Mouse (Mus musculus): ENCODE data around the gene Icos. TPM values are rescaled to one million over a fixed set of nuclear protein-coding genes. Genes with fewer than 3 reads are reported as not detected.

Icos gene
- polyA plus RNA-seq, 1 experiment from 2014 or later = 0.36 TPM

GRCm38 (mm10) chr1:61006229-61006628 lies 28.5 kb downstream of the Icos start:
- 97% methylated on average over 2 of the region's 2 CpGs for WGBS
- no peak overlapping the region for H3K9ac ChIP-seq (ENCODE audit: low read length)
- H3K9me3 ChIP-seq (ENCODE audit: control insufficient read depth, low read length) = no peaks in the 10 kb centered on the region
- H3K27me3 ChIP-seq (ENCODE audit: control insufficient read depth, insufficient read depth, low read length) = no peaks in the 10 kb centered on the region
- peaks cover 0 to 6% of the 10 kb centered on the region in 2 experiments; a peak in 1 of 4 replicates for H3K4me1 ChIP-seq (ENCODE audit: control insufficient read depth in 2 of 2, insufficient read depth in 2 of 2, low read length in 2 of 2)
- ATAC-seq (ENCODE audit: insufficient number of reproducible peaks, insufficient read depth, low FRiP score, low read depth) = no peak
- no peak overlapping the region for H3K27ac ChIP-seq (replicated peaks in 1 of 2; ENCODE audit: control insufficient read depth in 1 of 2, insufficient read depth in 1 of 2, low read depth in 2 of 2, low read length in 2 of 2)
- no peak overlapping the region for H3K4me3 ChIP-seq (ENCODE audit: control insufficient read depth in 1 of 2, insufficient read depth in 1 of 2, low read depth in 1 of 2, low read length in 2 of 2)
- H3K36me3 ChIP-seq (ENCODE audit: control insufficient read depth, insufficient read depth, low read length) = no peaks in the 10 kb centered on the region
- H3K4me2 ChIP-seq (ENCODE audit: low read length) = no peak overlapping the region

- Histone ChIP-seq H3K27ac (replicated peaks in 1 of 2; ENCODE audit: control insufficient read depth in 1 of 2, insufficient read depth in 1 of 2, low read depth in 2 of 2, low read length in 2 of 2) (no peak overlapping the region), H3K4me1 (ENCODE audit: control insufficient read depth in 2 of 2, insufficient read depth in 2 of 2, low read length in 2 of 2) (peaks cover 0 to 6% of the 10 kb centered on the region in 2 experiments; a peak in 1 of 4 replicates), H3K4me2 (ENCODE audit: low read length) (no peak overlapping the region), H3K4me3 (ENCODE audit: control insufficient read depth in 1 of 2, insufficient read depth in 1 of 2, low read depth in 1 of 2, low read length in 2 of 2) (no peak overlapping the region), H3K9ac (ENCODE audit: low read length) (no peak overlapping the region), H3K9me3 (ENCODE audit: control insufficient read depth, low read length) (no peaks in the 10 kb centered on the region), H3K36me3 (ENCODE audit: control insufficient read depth, insufficient read depth, low read length) (no peaks in the 10 kb centered on the region), H3K27me3 (ENCODE audit: control insufficient read depth, insufficient read depth, low read length) (no peaks in the 10 kb centered on the region)
- no peak for ATAC-seq (ENCODE audit: insufficient number of reproducible peaks, insufficient read depth, low FRiP score, low read depth)
Measured at GRCm38 (mm10) chr1:61007516-61007915, 29.8 kb downstream of the Icos start.

GRCm38 (mm10) chr1:61016578-61017118 lies 38.9 kb downstream of the Icos start:
- 0 out of 4 replicates have a peak, but pooled peaks cover 0 to 3% of the 10 kb centered on the region in 2 experiments for H3K4me1 ChIP-seq (ENCODE audit: control insufficient read depth in 2 of 2, insufficient read depth in 2 of 2, low read length in 2 of 2)
- 81% methylated on average over 1 of the region's 1 CpGs for WGBS
- no peaks in the 10 kb centered on the region for H3K27me3 ChIP-seq (ENCODE audit: control insufficient read depth, insufficient read depth, low read length)
- H3K4me2 ChIP-seq (ENCODE audit: low read length) = no peak overlapping the region
- no peak overlapping the region for H3K9ac ChIP-seq (ENCODE audit: low read length)
- no peaks in the 10 kb centered on the region for H3K9me3 ChIP-seq (ENCODE audit: control insufficient read depth, low read length)
- H3K4me3 ChIP-seq (ENCODE audit: control insufficient read depth in 1 of 2, insufficient read depth in 1 of 2, low read depth in 1 of 2, low read length in 2 of 2) = no peak overlapping the region
- no peak overlapping the region for H3K27ac ChIP-seq (replicated peaks in 1 of 2; ENCODE audit: control insufficient read depth in 1 of 2, insufficient read depth in 1 of 2, low read depth in 2 of 2, low read length in 2 of 2)
- ATAC-seq (ENCODE audit: insufficient number of reproducible peaks, insufficient read depth, low FRiP score, low read depth) = no peak
- H3K36me3 ChIP-seq (ENCODE audit: control insufficient read depth, insufficient read depth, low read length) = no peaks in the 10 kb centered on the region

- Histone ChIP-seq H3K27me3 (ENCODE audit: control insufficient read depth, insufficient read depth, low read length) (no peaks in the 10 kb centered on the region), H3K9me3 (ENCODE audit: control insufficient read depth, low read length) (no peaks in the 10 kb centered on the region), H3K27ac (replicated peaks in 1 of 2; ENCODE audit: control insufficient read depth in 1 of 2, insufficient read depth in 1 of 2, low read depth in 2 of 2, low read length in 2 of 2) (no peak overlapping the region), H3K4me2 (ENCODE audit: low read length) (no peak overlapping the region), H3K4me3 (ENCODE audit: control insufficient read depth in 1 of 2, insufficient read depth in 1 of 2, low read depth in 1 of 2, low read length in 2 of 2) (no peak overlapping the region), H3K4me1 (ENCODE audit: control insufficient read depth in 2 of 2, insufficient read depth in 2 of 2, low read length in 2 of 2) (no peaks in the 10 kb centered on the region), H3K9ac (ENCODE audit: low read length) (no peak overlapping the region), H3K36me3 (ENCODE audit: control insufficient read depth, insufficient read depth, low read length) (no peaks in the 10 kb centered on the region)
- ATAC-seq (ENCODE audit: insufficient number of reproducible peaks, insufficient read depth, low FRiP score, low read depth) = no peak
- WGBS = 74% methylated on average over 5 of the region's 5 CpGs
Measured at GRCm38 (mm10) chr1:61026712-61027111, 49.0 kb downstream of the Icos start.

- Histone ChIP-seq H3K27ac (replicated peaks in 1 of 2; ENCODE audit: control insufficient read depth in 1 of 2, insufficient read depth in 1 of 2, low read depth in 2 of 2, low read length in 2 of 2) (no peak overlapping the region), H3K4me1 (ENCODE audit: control insufficient read depth in 2 of 2, insufficient read depth in 2 of 2, low read length in 2 of 2) (no peaks in the 10 kb centered on the region), H3K36me3 (ENCODE audit: control insufficient read depth, insufficient read depth, low read length) (no peaks in the 10 kb centered on the region), H3K4me2 (ENCODE audit: low read length) (no peak overlapping the region), H3K4me3 (ENCODE audit: control insufficient read depth in 1 of 2, insufficient read depth in 1 of 2, low read depth in 1 of 2, low read length in 2 of 2) (no peak overlapping the region), H3K9ac (ENCODE audit: low read length) (no peak overlapping the region), H3K9me3 (ENCODE audit: control insufficient read depth, low read length) (no peaks in the 10 kb centered on the region), H3K27me3 (ENCODE audit: control insufficient read depth, insufficient read depth, low read length) (no peaks in the 10 kb centered on the region)
- 83% methylated on average over 3 of the region's 3 CpGs for WGBS
- ATAC-seq (ENCODE audit: insufficient number of reproducible peaks, insufficient read depth, low FRiP score, low read depth) = no peak
Measured at GRCm38 (mm10) chr1:61027519-61027918, 49.8 kb downstream of the Icos start.

GRCm38 (mm10) chr1:61029919-61030318 lies 52.2 kb downstream of the Icos start:
- H3K4me1 ChIP-seq (ENCODE audit: control insufficient read depth in 2 of 2, insufficient read depth in 2 of 2, low read length in 2 of 2) = no peaks in the 10 kb centered on the region
- H3K36me3 ChIP-seq (ENCODE audit: control insufficient read depth, insufficient read depth, low read length) = no peaks in the 10 kb centered on the region
- no peak overlapping the region for H3K4me2 ChIP-seq (ENCODE audit: low read length)
- H3K27me3 ChIP-seq (ENCODE audit: control insufficient read depth, insufficient read depth, low read length) = no peaks in the 10 kb centered on the region
- ATAC-seq (ENCODE audit: insufficient number of reproducible peaks, insufficient read depth, low FRiP score, low read depth) = no peak
- H3K27ac ChIP-seq (replicated peaks in 1 of 2; ENCODE audit: control insufficient read depth in 1 of 2, insufficient read depth in 1 of 2, low read depth in 2 of 2, low read length in 2 of 2) = no peak overlapping the region
- no peaks in the 10 kb centered on the region for H3K9me3 ChIP-seq (ENCODE audit: control insufficient read depth, low read length)
- 29% methylated on average over 1 of the region's 1 CpGs for WGBS
- no peak overlapping the region for H3K9ac ChIP-seq (ENCODE audit: low read length)
- no peak overlapping the region for H3K4me3 ChIP-seq (ENCODE audit: control insufficient read depth in 1 of 2, insufficient read depth in 1 of 2, low read depth in 1 of 2, low read length in 2 of 2)

- no peaks in the 10 kb centered on the region for H3K27me3 ChIP-seq (ENCODE audit: control insufficient read depth, insufficient read depth, low read length)
- H3K9me3 ChIP-seq (ENCODE audit: control insufficient read depth, low read length) = no peaks in the 10 kb centered on the region
- no peaks in the 10 kb centered on the region for H3K4me1 ChIP-seq (ENCODE audit: control insufficient read depth in 2 of 2, insufficient read depth in 2 of 2, low read length in 2 of 2)
- no peak overlapping the region for H3K9ac ChIP-seq (ENCODE audit: low read length)
- no peak for ATAC-seq (ENCODE audit: insufficient number of reproducible peaks, insufficient read depth, low FRiP score, low read depth)
- no peak overlapping the region for H3K4me2 ChIP-seq (ENCODE audit: low read length)
- no peak overlapping the region for H3K27ac ChIP-seq (replicated peaks in 1 of 2; ENCODE audit: control insufficient read depth in 1 of 2, insufficient read depth in 1 of 2, low read depth in 2 of 2, low read length in 2 of 2)
- no peaks in the 10 kb centered on the region for H3K36me3 ChIP-seq (ENCODE audit: control insufficient read depth, insufficient read depth, low read length)
- no peak overlapping the region for H3K4me3 ChIP-seq (ENCODE audit: control insufficient read depth in 1 of 2, insufficient read depth in 1 of 2, low read depth in 1 of 2, low read length in 2 of 2)
Measured at GRCm38 (mm10) chr1:61030532-61030931, 52.8 kb downstream of the Icos start.

GRCm38 (mm10) chr1:61035270-61035669 lies 57.5 kb downstream of the Icos start:
- Histone ChIP-seq H3K27ac (replicated peaks in 1 of 2; ENCODE audit: control insufficient read depth in 1 of 2, insufficient read depth in 1 of 2, low read depth in 2 of 2, low read length in 2 of 2) (no peak overlapping the region), H3K4me3 (ENCODE audit: control insufficient read depth in 1 of 2, insufficient read depth in 1 of 2, low read depth in 1 of 2, low read length in 2 of 2) (no peak overlapping the region), H3K9ac (ENCODE audit: low read length) (no peak overlapping the region), H3K4me2 (ENCODE audit: low read length) (no peak overlapping the region), H3K36me3 (ENCODE audit: control insufficient read depth, insufficient read depth, low read length) (no peaks in the 10 kb centered on the region), H3K27me3 (ENCODE audit: control insufficient read depth, insufficient read depth, low read length) (no peaks in the 10 kb centered on the region), H3K4me1 (ENCODE audit: control insufficient read depth in 2 of 2, insufficient read depth in 2 of 2, low read length in 2 of 2) (no peaks in the 10 kb centered on the region), H3K9me3 (ENCODE audit: control insufficient read depth, low read length) (no peaks in the 10 kb centered on the region)
- ATAC-seq (ENCODE audit: insufficient number of reproducible peaks, insufficient read depth, low FRiP score, low read depth) = no peak
- WGBS = 68% methylated on average over 1 of the region's 1 CpGs
